Mouse (Mus musculus): Measurements from ENCODE around the gene Ergic3.

Ergic3 gene

DNA sequence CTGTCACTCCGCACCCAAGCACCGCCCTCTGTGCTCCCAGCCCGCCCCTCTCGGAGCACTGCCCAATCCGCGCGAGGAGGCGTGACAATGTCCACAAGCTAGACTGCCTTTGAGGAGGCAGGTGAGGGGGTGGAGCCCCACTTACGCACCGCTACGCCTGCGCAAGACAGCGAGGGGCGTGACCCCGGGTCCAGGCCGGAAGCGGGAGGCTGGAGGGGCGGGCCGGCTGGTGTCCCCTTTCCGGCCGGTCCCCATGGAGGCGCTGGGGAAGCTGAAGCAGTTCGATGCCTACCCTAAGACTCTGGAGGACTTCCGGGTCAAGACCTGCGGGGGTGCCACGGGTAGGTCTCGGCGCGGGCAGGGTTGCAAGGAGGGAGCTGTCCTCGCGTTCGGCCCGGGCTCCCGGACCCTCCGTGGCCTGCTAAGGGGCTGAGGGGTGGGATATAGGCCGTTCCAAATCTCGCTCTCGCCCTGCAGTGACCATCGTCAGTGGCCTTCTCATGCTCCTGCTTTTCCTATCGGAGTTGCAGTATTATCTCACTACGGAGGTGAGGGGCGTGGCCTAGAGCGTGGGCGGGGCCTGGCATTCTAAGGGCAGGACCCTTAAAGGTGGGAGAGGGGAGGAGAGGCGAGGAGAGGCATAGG lies at the start of gene Ergic3, which contains the start of gene 6430550D23Rik:
TSS of gene Ergic3 (plus strand) at position 158 of the 645 bp plus-strand sequence.
TSS of gene 6430550D23Rik (minus strand) at position 90 of the 645 bp plus-strand sequence.
- peak; percentile 99 for DNase-seq

DNA sequence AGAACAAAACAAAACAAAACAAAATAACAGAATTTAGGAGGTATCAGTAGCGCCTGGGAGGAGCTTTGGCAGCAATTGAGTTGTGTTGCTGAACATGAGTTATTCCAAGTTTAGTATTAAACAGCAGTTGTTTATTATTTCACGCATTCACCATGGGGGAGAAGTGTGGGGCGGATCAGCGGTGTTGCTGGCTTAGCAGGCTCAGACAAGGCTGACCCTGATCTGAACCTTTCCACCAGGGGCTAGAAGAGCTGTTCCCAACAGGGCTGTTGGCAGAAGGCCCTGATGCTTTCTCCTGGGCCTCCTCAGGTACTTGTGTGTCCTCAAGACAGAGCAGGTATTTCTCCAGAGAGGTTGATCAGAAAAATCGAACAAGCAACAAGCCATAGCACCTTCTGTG lies 47.9 kb upstream of the Ergic3 start:
- DNase-seq, result peak; percentile 39

GRCm38 (mm10) chr2:155961862-155962261 lies 46.0 kb upstream of the Ergic3 start:
- DNase-seq, result no peak

GRCm38 (mm10) chr2:155962991-155963390 lies 44.9 kb upstream of the Ergic3 start:
- peak; percentile 19 for DNase-seq

DNA sequence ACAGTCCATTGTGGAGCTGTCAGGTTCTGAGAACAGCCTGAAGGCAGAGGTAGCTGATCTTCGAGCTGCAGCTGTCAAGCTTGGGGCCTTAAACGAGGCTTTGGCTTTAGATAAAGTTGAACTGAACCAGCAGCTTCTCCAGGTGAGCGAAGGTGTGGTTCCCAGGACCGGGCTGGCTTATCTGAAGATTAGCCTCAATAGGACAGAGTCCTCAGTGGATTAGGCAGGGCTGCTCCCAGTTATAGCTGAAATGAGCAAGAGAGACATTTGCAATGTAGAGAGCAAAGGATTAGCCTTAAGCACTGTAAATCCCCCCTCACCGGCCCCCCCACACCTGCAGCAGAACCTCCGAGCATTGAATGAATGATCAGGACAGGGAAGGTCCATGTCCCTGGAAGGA lies 34.5 kb upstream of the Ergic3 start:
- no peak for DNase-seq

DNA sequence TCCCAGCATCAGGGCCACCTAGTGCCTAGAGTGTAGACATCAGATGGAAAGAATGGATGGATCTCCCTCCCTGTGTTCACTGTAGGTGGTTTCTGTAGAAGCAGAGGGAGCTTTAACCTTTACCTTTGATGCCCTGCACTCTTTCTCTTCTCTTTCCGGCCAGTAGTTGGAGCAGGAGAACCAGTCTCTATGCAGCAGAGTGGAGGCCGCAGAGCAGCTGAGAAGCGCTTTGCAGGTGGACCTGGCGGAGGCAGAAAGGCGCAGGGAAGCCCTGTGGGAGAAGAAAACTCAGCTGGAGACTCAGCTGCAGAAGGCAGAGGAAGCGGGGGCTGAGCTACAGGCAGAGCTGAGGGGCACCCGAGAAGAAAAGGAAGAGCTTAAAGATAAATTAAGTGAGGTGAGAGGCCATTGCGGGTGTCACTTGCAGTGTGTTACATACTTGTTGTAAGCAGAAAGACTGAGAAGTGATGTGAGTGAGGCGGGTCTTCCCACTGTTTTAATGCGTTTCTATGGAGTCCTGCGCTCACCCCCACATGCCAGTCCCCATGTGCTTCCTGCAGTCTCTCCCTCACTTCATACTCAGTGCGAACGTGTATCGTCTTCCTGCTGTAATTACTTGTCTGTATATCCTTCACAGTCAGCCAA lies 33.6 kb upstream of the Ergic3 start:
- no peak for DNase-seq

DNA sequence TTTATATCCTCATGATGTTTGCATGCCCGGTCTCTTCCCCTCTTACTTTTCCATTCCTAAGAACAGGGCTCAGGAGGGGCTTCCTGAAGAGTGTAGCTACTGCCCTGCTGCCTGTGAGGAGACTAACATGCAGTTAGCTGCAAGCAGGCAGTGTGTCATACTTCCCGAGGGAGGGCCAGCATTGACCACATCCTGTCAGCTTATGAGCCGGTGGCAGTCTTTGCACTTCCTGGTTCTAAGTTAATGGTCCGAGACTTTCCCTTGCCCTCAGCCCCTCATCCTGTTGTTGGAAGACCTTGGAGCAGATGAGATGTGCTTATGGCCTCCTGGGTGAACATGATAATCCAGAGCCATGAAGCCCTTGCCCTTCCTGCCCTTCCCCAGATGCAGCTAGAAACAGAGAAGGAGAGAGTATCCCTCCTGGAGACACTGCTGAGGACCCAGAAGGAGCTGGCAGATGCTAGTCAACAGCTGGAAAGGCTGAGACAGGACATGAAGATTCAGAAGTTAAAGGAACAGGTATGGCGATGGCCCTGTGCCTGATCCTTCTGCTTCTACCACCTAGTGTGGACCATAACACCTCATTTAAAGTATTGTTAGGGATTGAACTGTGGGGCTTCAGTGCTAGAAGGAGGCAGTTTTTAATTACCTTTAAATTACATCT lies 28.4 kb upstream of the Ergic3 start:
- DNase-seq, result peak; percentile 64

GRCm38 (mm10) chr2:155985776-155986175 lies 22.1 kb upstream of the Ergic3 start:
- DNase-seq, result no peak

DNA sequence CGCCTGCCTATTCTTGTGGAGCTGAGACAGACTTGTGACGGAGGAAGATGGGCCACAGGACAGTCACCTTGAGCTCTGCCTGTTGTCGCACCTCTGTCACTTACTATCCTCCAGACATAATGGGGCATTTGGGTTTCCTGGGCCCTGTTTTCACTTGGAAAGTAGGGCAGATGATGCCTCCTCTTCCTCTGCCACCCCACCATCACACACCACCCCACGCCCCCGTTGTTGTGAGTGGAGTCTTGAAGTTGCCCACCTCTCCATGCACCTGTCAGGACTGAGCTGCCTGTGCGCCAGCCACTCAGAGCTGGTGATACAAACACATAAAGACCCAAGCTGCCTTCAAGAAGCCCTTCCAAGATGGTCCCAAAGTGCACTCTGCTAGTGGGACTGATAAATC lies 20.7 kb upstream of the Ergic3 start:
- DNase-seq, result no peak

DNA sequence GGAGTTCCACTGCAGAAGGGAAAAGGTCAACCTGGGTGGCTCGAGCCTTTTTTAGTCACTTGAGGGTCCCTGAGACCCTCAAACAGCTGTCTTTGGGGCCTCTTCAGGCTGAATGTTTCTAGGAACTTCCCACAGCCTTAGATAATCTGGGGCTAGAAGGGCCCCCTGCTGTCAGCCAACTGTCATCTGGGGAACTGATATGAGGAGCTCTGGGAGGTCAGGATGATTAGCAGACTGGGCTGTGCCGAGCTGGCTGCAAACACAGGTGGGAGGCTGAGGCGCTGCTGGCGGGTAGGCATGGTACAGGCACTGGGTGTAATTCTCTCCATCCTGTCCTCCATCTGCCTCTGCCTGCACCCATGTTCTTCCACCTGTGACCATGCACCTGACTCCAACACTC lies 18.8 kb upstream of the Ergic3 start:
- no peak for DNase-seq

DNA sequence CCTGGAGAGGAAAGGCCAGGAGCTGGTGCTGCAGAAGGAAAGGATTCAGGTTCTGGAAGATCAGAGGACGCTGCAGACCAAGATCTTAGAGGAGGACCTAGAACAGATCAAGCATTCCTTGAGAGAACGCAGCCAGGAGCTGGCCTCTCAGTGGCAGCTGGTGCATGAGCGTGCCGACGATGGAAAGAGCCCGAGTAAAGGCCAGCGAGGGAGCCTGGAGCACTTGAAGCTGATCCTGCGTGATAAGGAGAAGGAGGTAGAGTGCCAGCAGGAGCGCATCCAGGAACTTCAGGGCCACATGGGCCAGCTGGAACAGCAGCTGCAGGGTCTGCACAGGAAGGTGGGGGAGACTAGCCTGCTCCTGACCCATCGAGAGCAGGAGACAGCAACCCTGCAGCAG lies 16.7 kb upstream of the Ergic3 start:
- no peak for DNase-seq

- peak; percentile 70 for DNase-seq
Measured at GRCm38 (mm10) chr2:155991863-155992321, 16.0 kb upstream of the Ergic3 start.

DNA sequence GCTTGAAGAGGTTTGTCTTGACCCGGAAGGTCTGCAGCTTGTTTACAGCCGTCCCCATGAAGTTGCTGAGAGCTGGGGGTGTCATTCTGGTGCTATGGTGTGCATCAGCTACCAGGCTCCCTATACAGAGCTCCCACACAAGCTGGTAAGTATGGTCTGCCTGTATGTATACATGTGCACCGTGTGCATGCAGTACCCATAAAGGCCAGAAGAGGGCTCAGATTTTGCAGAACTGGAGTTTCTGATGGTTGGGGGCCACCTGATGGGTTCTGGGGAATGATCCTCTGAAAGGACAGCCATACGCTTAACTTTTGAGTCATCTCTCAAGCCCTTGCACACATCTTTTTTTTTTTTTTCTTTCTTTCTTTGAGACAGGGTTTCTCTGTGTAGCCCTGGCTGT lies 2.5 kb upstream of the Ergic3 start:
- peak; percentile 25 for DNase-seq

DNA sequence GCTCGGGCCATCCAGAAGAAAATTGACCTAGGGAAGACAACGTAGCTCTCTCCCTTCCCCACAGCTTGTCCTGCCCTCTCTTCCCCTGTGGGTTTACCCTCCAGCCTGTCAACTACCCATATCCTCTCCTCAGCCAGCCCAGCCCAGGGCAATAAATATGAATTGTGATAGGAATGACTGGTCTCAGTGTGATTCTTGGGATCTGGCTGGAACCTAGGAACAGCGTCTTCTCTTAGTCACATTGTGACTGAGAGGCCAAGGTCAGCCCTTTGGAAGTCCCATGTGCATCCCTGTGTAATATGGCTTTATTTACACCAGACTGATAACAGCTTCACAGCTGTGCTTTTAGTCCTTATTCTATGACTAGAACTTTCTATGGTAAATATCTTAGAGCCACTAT lies 10.3 kb downstream of the Ergic3 start:
- no peak for DNase-seq

DNA sequence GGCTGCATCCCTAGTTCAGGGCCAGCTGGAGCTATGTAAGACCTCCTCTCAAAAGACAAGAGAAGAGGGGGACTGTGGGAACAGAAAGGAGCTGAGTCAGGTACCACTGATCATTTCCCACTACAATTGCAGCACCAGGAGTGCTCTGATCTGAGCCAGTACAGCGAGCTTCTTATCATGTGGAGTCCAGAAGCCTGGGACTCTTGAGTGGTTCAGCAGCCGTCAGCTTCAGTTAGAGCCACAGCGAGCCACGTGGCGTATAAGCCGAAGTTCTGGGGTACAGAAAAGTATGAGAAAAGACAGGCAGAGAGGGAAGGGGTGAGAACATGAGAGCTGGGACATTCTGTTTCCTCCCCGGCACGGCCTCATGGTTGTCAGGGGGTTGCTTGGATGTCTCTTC lies 13.4 kb downstream of the Ergic3 start:
- no peak for DNase-seq

DNA sequence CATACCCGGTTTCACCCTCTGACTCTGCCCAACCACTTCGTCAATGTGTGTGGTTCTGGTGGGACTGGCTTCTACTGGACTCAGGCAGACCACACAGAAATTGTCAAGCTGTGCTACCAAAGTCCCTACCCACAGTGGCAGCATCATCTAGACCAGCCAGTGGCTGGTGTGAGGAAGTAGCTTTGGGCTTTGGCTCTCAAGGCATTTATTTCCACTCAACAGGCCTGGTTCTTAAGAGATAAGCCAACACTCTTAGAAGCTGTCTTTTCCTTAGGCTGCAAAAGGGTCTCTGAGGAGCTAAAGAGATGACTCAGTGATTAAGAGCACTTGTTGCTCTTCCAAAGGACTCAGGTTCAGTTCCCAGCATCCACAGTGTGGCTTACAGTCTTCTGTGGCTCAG lies 13.9 kb downstream of the Ergic3 start:
- no peak for DNase-seq

DNA sequence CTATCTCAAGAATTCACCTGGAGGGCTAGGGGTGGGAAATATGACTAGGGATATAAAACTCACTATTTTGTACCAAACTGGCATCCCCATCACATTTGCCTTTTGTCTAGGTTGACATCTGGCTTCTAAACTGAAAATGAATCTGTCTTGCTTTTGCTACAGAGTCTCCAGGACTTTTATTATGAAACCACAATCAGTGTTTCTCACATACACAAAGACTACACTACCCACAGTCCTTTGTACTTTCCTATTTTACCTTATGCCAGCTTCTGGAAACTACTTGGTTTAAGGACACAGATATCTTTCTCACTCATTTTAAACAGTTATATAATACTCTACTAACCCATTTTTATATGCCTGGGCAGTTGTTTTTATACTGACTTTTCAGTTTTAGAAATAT lies 17.6 kb downstream of the Ergic3 start:
- no peak for DNase-seq

DNA sequence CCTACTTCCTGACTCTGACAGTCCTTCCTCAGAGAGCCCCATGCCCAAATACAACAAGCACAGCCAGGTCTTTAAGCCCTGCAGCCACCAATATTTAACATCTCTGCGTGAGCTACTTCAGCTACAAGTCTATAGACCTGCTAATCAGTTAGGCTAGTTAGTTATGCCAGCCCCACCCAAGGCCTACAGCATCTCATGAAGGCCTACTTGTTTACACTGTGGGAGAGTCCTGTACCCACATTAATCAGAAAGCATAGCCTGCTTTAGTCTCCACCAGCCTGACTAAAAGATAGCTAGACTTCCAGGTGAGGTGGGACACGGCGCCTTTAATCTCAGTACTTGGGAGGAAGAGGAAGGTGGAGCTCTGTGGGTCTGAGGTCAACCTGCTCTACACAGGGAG lies 31.5 kb downstream of the Ergic3 start:
- DNase-seq, result no peak

GRCm38 (mm10) chr2:156042903-156043302 lies 35.1 kb downstream of the Ergic3 start:
- no peak for DNase-seq

- DNase-seq, result no peak
Measured at GRCm38 (mm10) chr2:156047929-156048328, 40.1 kb downstream of the Ergic3 start.

GRCm38 (mm10) chr2:156052816-156053215 lies 45.0 kb downstream of the Ergic3 start, which contains the start of gene Fer1l4:
Gene Fer1l4 (minus strand): TSS chr2:156052947.
- no peak for DNase-seq

- peak; percentile 89 for DNase-seq
Measured at GRCm38 (mm10) chr2:156065099-156066041, 57.5 kb downstream of the Ergic3 start, which contains the start of gene Spag4. Gene Spag4 (plus strand): TSS chr2:156065175.

GRCm38 (mm10) chr2:156066126-156066525 lies 58.3 kb downstream of the Ergic3 start:
- DNase-seq, result peak; percentile 28
